Mouse (Mus musculus): ENCODE measurements around the gene Chst13. TPM values are rescaled to one million over a fixed set of nuclear protein-coding genes. Genes with fewer than 3 reads are reported as not detected.

The Chst13 gene
- polyA plus RNA-seq (2016; fragmentation: Nextera tagmentation; extraction: Ambion mirVana), result 0.10 TPM in 1 of 2 replicates, not detected in the other

GRCm38 (mm10) chr6:90324991-90325390 lies at the start of gene Chst13:
Gene Chst13, minus strand, starts transcription at chr6:90325185.
- H3K9ac ChIP-seq, result peak within 1 kb of the TSS; percentile 50; the same call in 1 of the 2 replicates

GRCm38 (mm10) chr6:90374647-90375046 lies 49.7 kb upstream of the Chst13 start:
- ATAC-seq (ENCODE audit: insufficient number of reproducible peaks, low FRiP score), result no peak; the same call in 1 of the 2 replicates
- WGBS, result 48% methylated on average over 4 of the region's 4 CpGs
- Histone ChIP-seq H3K4me2 (no peak overlapping the region), H3K36me3 (peaks cover 64% of the 10 kb centered on the region), H3K9me3 (replicated peaks) (no peaks in the 10 kb centered on the region), H3K4me1 (replicated peaks) (peaks cover 26% of the 10 kb centered on the region), H3K27ac (ENCODE audit: poor library complexity, severe bottlenecking) (no peak overlapping the region), H3K4me3 (no peak overlapping the region), H3K9ac (no peak overlapping the region), H3K27me3 (replicated peaks) (no peaks in the 10 kb centered on the region)

More at GRCm38 (mm10) chr6:90324991-90325390, at the start of gene Chst13:
- Histone ChIP-seq H3K27ac (ENCODE audit: poor library complexity, severe bottlenecking) (no peak within 1 kb of the TSS), H3K36me3 (no peaks in the 10 kb centered on the region), H3K9me3 (replicated peaks) (no peaks in the 10 kb centered on the region), H3K4me1 (replicated peaks) (peaks cover 5% of the 10 kb centered on the region; the same call in 1 of the 2 replicates), H3K4me3 (peak within 1 kb of the TSS; percentile 29), H3K4me2 (peak within 1 kb of the TSS; percentile 67), H3K27me3 (replicated peaks) (peaks cover 28% of the 10 kb centered on the region)
- ATAC-seq (ENCODE audit: insufficient number of reproducible peaks, low FRiP score), result no peak
- 3% methylated on average over 22 of the region's 22 CpGs for WGBS

- peaks cover 25% of the 10 kb centered on the region for H3K36me3 ChIP-seq
- WGBS, result under 1% methylated on average over 81 of the region's 98 CpGs
- peak; percentile 77 for ATAC-seq (ENCODE audit: insufficient number of reproducible peaks, low FRiP score)
- H3K4me2 ChIP-seq, result peak overlapping the region; percentile 100
- H3K9me3 ChIP-seq (replicated peaks), result no peaks in the 10 kb centered on the region
- H3K4me3 ChIP-seq, result peak overlapping the region; percentile 96
- H3K27ac ChIP-seq (ENCODE audit: poor library complexity, severe bottlenecking), result peak overlapping the region; percentile 75
- 0 out of 2 replicates have a peak, but pooled peaks cover 4% of the 10 kb centered on the region for H3K27me3 ChIP-seq (replicated peaks)
- H3K9ac ChIP-seq, result peak overlapping the region; percentile 91
- H3K4me1 ChIP-seq (replicated peaks), result peaks cover 26% of the 10 kb centered on the region
Observed at GRCm38 (mm10) chr6:90369725-90370553, 45.0 kb upstream of the Chst13 start.

- peak; percentile 96 for ATAC-seq (ENCODE audit: insufficient number of reproducible peaks, low FRiP score)
- WGBS, result 4% methylated on average over 41 of the region's 41 CpGs
- H3K4me1 ChIP-seq (replicated peaks), result peaks cover 21% of the 10 kb centered on the region
- H3K36me3 ChIP-seq, result peaks cover 17% of the 10 kb centered on the region
- no peaks in the 10 kb centered on the region for H3K9me3 ChIP-seq (replicated peaks)
- 0 out of 2 replicates have a peak, but pooled peaks cover 4% of the 10 kb centered on the region for H3K27me3 ChIP-seq (replicated peaks)
- peak within 1 kb of the TSS; percentile 96 for H3K4me3 ChIP-seq
- peak within 1 kb of the TSS; percentile 91 for H3K9ac ChIP-seq
- H3K27ac ChIP-seq (ENCODE audit: poor library complexity, severe bottlenecking), result peak within 1 kb of the TSS; percentile 75
- H3K4me2 ChIP-seq, result peak within 1 kb of the TSS; percentile 100
Observed at GRCm38 (mm10) chr6:90368976-90369724, 44.2 kb upstream of the Chst13 start, which contains the start of gene Zxdc. Gene Zxdc, plus strand, starts transcription at chr6:90369492.

- Histone ChIP-seq H3K4me1 (replicated peaks) (peaks cover 23% of the 10 kb centered on the region), H3K9me3 (replicated peaks) (no peaks in the 10 kb centered on the region), H3K27me3 (replicated peaks) (peaks cover 4% of the 10 kb centered on the region; the same call in 1 of the 2 replicates), H3K36me3 (no peaks in the 10 kb centered on the region), H3K27ac (ENCODE audit: poor library complexity, severe bottlenecking) (no peak overlapping the region), H3K4me3 (no peak overlapping the region), H3K9ac (no peak overlapping the region), H3K4me2 (no peak overlapping the region)
- ATAC-seq (ENCODE audit: insufficient number of reproducible peaks, low FRiP score), result no peak
- WGBS, result 68% methylated on average over 5 of the region's 5 CpGs
Observed at GRCm38 (mm10) chr6:90363301-90363700, 38.3 kb upstream of the Chst13 start.

GRCm38 (mm10) chr6:90360922-90361614 lies 36.1 kb upstream of the Chst13 start:
- peaks cover 23% of the 10 kb centered on the region for H3K4me1 ChIP-seq (replicated peaks)
- no peaks in the 10 kb centered on the region; the same call in 1 of the 2 replicates for H3K27me3 ChIP-seq (replicated peaks)
- no peak overlapping the region for H3K9ac ChIP-seq
- H3K9me3 ChIP-seq (replicated peaks), result no peaks in the 10 kb centered on the region
- H3K36me3 ChIP-seq, result no peaks in the 10 kb centered on the region
- H3K27ac ChIP-seq (ENCODE audit: poor library complexity, severe bottlenecking), result peak overlapping the region; percentile 32; the same call in 1 of the 2 replicates
- ATAC-seq (ENCODE audit: insufficient number of reproducible peaks, low FRiP score), result no peak
- H3K4me3 ChIP-seq, result no peak overlapping the region
- no peak overlapping the region for H3K4me2 ChIP-seq
- WGBS, result 76% methylated on average over 6 of the region's 6 CpGs

GRCm38 (mm10) chr6:90360024-90360781 lies 35.2 kb upstream of the Chst13 start:
- Histone ChIP-seq H3K9ac (no peak overlapping the region), H3K36me3 (no peaks in the 10 kb centered on the region), H3K27ac (ENCODE audit: poor library complexity, severe bottlenecking) (peak overlapping the region; percentile 32; the same call in 1 of the 2 replicates), H3K9me3 (replicated peaks) (no peaks in the 10 kb centered on the region), H3K4me1 (replicated peaks) (peaks cover 23% of the 10 kb centered on the region), H3K4me2 (no peak overlapping the region), H3K27me3 (replicated peaks) (no peaks in the 10 kb centered on the region; the same call in 1 of the 2 replicates), H3K4me3 (no peak overlapping the region)
- 40% methylated on average over 7 of the region's 7 CpGs for WGBS
- peak; percentile 52 for ATAC-seq (ENCODE audit: insufficient number of reproducible peaks, low FRiP score)

- Histone ChIP-seq H3K9me3 (replicated peaks) (no peaks in the 10 kb centered on the region), H3K27ac (ENCODE audit: poor library complexity, severe bottlenecking) (no peak overlapping the region), H3K4me1 (replicated peaks) (peaks cover 23% of the 10 kb centered on the region), H3K9ac (no peak overlapping the region), H3K4me3 (no peak overlapping the region), H3K27me3 (replicated peaks) (no peaks in the 10 kb centered on the region; the same call in 1 of the 2 replicates), H3K36me3 (no peaks in the 10 kb centered on the region), H3K4me2 (no peak overlapping the region)
- WGBS, result 63% methylated on average over 2 of the region's 2 CpGs
- no peak for ATAC-seq (ENCODE audit: insufficient number of reproducible peaks, low FRiP score)
Observed at GRCm38 (mm10) chr6:90359445-90359844, 34.5 kb upstream of the Chst13 start.

GRCm38 (mm10) chr6:90358142-90358541 lies 33.2 kb upstream of the Chst13 start:
- no peak for ATAC-seq (ENCODE audit: insufficient number of reproducible peaks, low FRiP score)
- no peaks in the 10 kb centered on the region; the same call in 1 of the 2 replicates for H3K27me3 ChIP-seq (replicated peaks)
- 47% methylated on average over 5 of the region's 5 CpGs for WGBS
- no peak overlapping the region for H3K4me2 ChIP-seq
- no peak overlapping the region for H3K27ac ChIP-seq (ENCODE audit: poor library complexity, severe bottlenecking)
- peaks cover 23% of the 10 kb centered on the region for H3K4me1 ChIP-seq (replicated peaks)
- H3K9me3 ChIP-seq (replicated peaks), result no peaks in the 10 kb centered on the region
- no peak overlapping the region for H3K4me3 ChIP-seq
- H3K9ac ChIP-seq, result no peak overlapping the region
- no peaks in the 10 kb centered on the region for H3K36me3 ChIP-seq

GRCm38 (mm10) chr6:90350011-90350410 lies 25.0 kb upstream of the Chst13 start:
- WGBS, result 59% methylated on average over 2 of the region's 2 CpGs

More at GRCm38 (mm10) chr6:90350011-90350410, 25.0 kb upstream of the Chst13 start:
- H3K36me3 ChIP-seq, result no peaks in the 10 kb centered on the region
- H3K27ac ChIP-seq (ENCODE audit: poor library complexity, severe bottlenecking), result no peak overlapping the region
- H3K4me2 ChIP-seq, result no peak overlapping the region
- H3K9ac ChIP-seq, result no peak overlapping the region
- no peaks in the 10 kb centered on the region for H3K9me3 ChIP-seq (replicated peaks)
- H3K4me1 ChIP-seq (replicated peaks), result no peaks in the 10 kb centered on the region
- ATAC-seq (ENCODE audit: insufficient number of reproducible peaks, low FRiP score), result no peak
- no peak overlapping the region for H3K4me3 ChIP-seq
- H3K27me3 ChIP-seq (replicated peaks), result no peaks in the 10 kb centered on the region; the same call in 1 of the 2 replicates
